Mouse (Mus musculus): ENCODE results near the gene Dmc1.

Dmc1 gene

GRCm38 (mm10) chr15:79604990-79605665 lies at the start of gene Dmc1:
TSS of gene Dmc1 (minus strand) at chr15:79605109.
- peak; percentile 40 to 64 for DNase-seq (ENCODE audit: low spot score in 2 of 2)

GRCm38 (mm10) chr15:79651481-79651880 lies 46.6 kb upstream of the Dmc1 start:
- DNase-seq (ENCODE audit: low spot score in 2 of 2), result peak in 1 of 2 experiments; percentile 26

- DNase-seq (ENCODE audit: low spot score in 2 of 2), result peak in 1 of 2 experiments; percentile 60
These were observed 45.7 kb upstream of the Dmc1 start for GRCm38 (mm10) chr15:79650569-79650968.

GRCm38 (mm10) chr15:79648130-79648529 lies 43.2 kb upstream of the Dmc1 start:
- DNase-seq (ENCODE audit: low spot score in 2 of 2), result no peak

GRCm38 (mm10) chr15:79645483-79645882 lies 40.6 kb upstream of the Dmc1 start:
- DNase-seq (ENCODE audit: low spot score in 2 of 2), result no peak

GRCm38 (mm10) chr15:79641135-79641817 lies 36.4 kb upstream of the Dmc1 start:
- DNase-seq (ENCODE audit: low spot score in 2 of 2), result no peak

- no peak for DNase-seq (ENCODE audit: low spot score in 2 of 2)
These were observed 25.6 kb upstream of the Dmc1 start for GRCm38 (mm10) chr15:79630471-79630870.

GRCm38 (mm10) chr15:79619770-79620414 lies 15.0 kb upstream of the Dmc1 start:
- DNase-seq (ENCODE audit: low spot score in 2 of 2), result no peak

GRCm38 (mm10) chr15:79618456-79618855 lies 13.5 kb upstream of the Dmc1 start:
- DNase-seq (ENCODE audit: low spot score in 2 of 2), result no peak

GRCm38 (mm10) chr15:79617135-79617534 lies 12.2 kb upstream of the Dmc1 start:
- no peak for DNase-seq (ENCODE audit: low spot score in 2 of 2)

- no peak for DNase-seq (ENCODE audit: low spot score in 2 of 2)
These were observed 11.8 kb upstream of the Dmc1 start for GRCm38 (mm10) chr15:79616729-79617128.

GRCm38 (mm10) chr15:79615501-79615900 lies 10.6 kb upstream of the Dmc1 start:
- no peak for DNase-seq (ENCODE audit: low spot score in 2 of 2)

GRCm38 (mm10) chr15:79609226-79609625 lies 4.3 kb upstream of the Dmc1 start:
- no peak for DNase-seq (ENCODE audit: low spot score in 2 of 2)

- no peak for DNase-seq (ENCODE audit: low spot score in 2 of 2)
These were observed 3.3 kb upstream of the Dmc1 start for GRCm38 (mm10) chr15:79608214-79608613.

- peak; percentile 12 to 43 for DNase-seq (ENCODE audit: low spot score in 2 of 2)
These were observed 2.8 kb upstream of the Dmc1 start for GRCm38 (mm10) chr15:79607757-79608156.

- no peak for DNase-seq (ENCODE audit: low spot score in 2 of 2)
These were observed 1.3 kb upstream of the Dmc1 start for GRCm38 (mm10) chr15:79606161-79606560.

GRCm38 (mm10) chr15:79600176-79600575 lies 4.7 kb downstream of the Dmc1 start:
- no peak for DNase-seq (ENCODE audit: low spot score in 2 of 2)

GRCm38 (mm10) chr15:79598715-79599114 lies 6.2 kb downstream of the Dmc1 start:
- no peak for DNase-seq (ENCODE audit: low spot score in 2 of 2)

- no peak for DNase-seq (ENCODE audit: low spot score in 2 of 2)
These were observed 23.3 kb downstream of the Dmc1 start for GRCm38 (mm10) chr15:79581581-79581980.

GRCm38 (mm10) chr15:79577671-79578426 lies 27.1 kb downstream of the Dmc1 start:
- DNase-seq (ENCODE audit: low spot score in 2 of 2), result peak; percentile 55 to 58

GRCm38 (mm10) chr15:79576947-79577346 lies 28.0 kb downstream of the Dmc1 start:
- no peak for DNase-seq (ENCODE audit: low spot score in 2 of 2)

All from thymus, postnatal 10 days (tissue).